Mouse (Mus musculus): ENCODE measurements at regions not wholly inside any gene's neighbourhood (a gene's known extent, or its start where the extent isn't known, plus 50 kb on each side); places are given as distances from the start of the nearest gene placed in this dataset.

GRCm38 (mm10) chr11:19493089-19493756, 431.0 kb upstream of the Spred2 start:
- no peaks in the 10 kb centered on the region for H3K9me3 ChIP-seq (ENCODE audit: control insufficient read depth, low read length)
- H3K27me3 ChIP-seq (ENCODE audit: control insufficient read depth, insufficient read depth, low read length): no peaks in the 10 kb centered on the region
- H3K4me3 ChIP-seq (ENCODE audit: low read depth, low read length): no peak overlapping the region
- H3K27ac ChIP-seq (ENCODE audit: low read depth, low read length): no peak overlapping the region
- no peak overlapping the region for H3K4me2 ChIP-seq
- H3K9ac ChIP-seq (ENCODE audit: low read length): no peak overlapping the region
- 87% methylated on average over 2 of the region's 2 CpGs for WGBS
- no peaks in the 10 kb centered on the region for H3K4me1 ChIP-seq (ENCODE audit: control insufficient read depth, insufficient read depth, low read length)
- H3K36me3 ChIP-seq (ENCODE audit: control insufficient read depth, insufficient read depth, low read length): no peaks in the 10 kb centered on the region
- no peak for ATAC-seq (ENCODE audit: low FRiP score)
- no peak for DNase-seq (ENCODE audit: low spot score, missing footprints)

GRCm38 (mm10) chr11:19521721-19522120, 402.5 kb upstream of the Spred2 start:
- ATAC-seq (ENCODE audit: low FRiP score): no peak
- H3K9ac ChIP-seq (ENCODE audit: low read length): no peak overlapping the region
- H3K9me3 ChIP-seq (ENCODE audit: control insufficient read depth, low read length): no peaks in the 10 kb centered on the region
- H3K4me3 ChIP-seq (ENCODE audit: low read depth, low read length): no peak overlapping the region
- H3K27ac ChIP-seq (ENCODE audit: low read depth, low read length): no peak overlapping the region
- 90% methylated on average over 3 of the region's 3 CpGs for WGBS
- H3K27me3 ChIP-seq (ENCODE audit: control insufficient read depth, insufficient read depth, low read length): no peaks in the 10 kb centered on the region
- DNase-seq (ENCODE audit: low spot score, missing footprints): no peak
- H3K4me1 ChIP-seq (ENCODE audit: control insufficient read depth, insufficient read depth, low read length): peaks cover 6% of the 10 kb centered on the region
- no peaks in the 10 kb centered on the region for H3K36me3 ChIP-seq (ENCODE audit: control insufficient read depth, insufficient read depth, low read length)
- H3K4me2 ChIP-seq: no peak overlapping the region

- peak; percentile 91 for ATAC-seq (ENCODE audit: low FRiP score)
- Histone ChIP-seq H3K4me1 (ENCODE audit: control insufficient read depth, insufficient read depth, low read length) (peaks cover 6% of the 10 kb centered on the region), H3K9me3 (ENCODE audit: control insufficient read depth, low read length) (no peaks in the 10 kb centered on the region), H3K27me3 (ENCODE audit: control insufficient read depth, insufficient read depth, low read length) (no peaks in the 10 kb centered on the region), H3K36me3 (ENCODE audit: control insufficient read depth, insufficient read depth, low read length) (no peaks in the 10 kb centered on the region), H3K9ac (ENCODE audit: low read length) (no peak overlapping the region), H3K4me2 (no peak overlapping the region), H3K27ac (ENCODE audit: low read depth, low read length) (peak overlapping the region; percentile 47; the same call in 1 of the 2 replicates), H3K4me3 (ENCODE audit: low read depth, low read length) (no peak overlapping the region)
- WGBS: 22% methylated on average over 6 of the region's 6 CpGs
- peak; percentile 91 for DNase-seq (ENCODE audit: low spot score, missing footprints)
Measured at GRCm38 (mm10) chr11:19523853-19524487, 400.2 kb upstream of the Spred2 start.

GRCm38 (mm10) chr11:19529126-19529525, 395.0 kb upstream of the Spred2 start:
- H3K4me1 ChIP-seq (ENCODE audit: control insufficient read depth, insufficient read depth, low read length): peaks cover 18% of the 10 kb centered on the region
- H3K9me3 ChIP-seq (ENCODE audit: control insufficient read depth, low read length): no peaks in the 10 kb centered on the region
- no peak overlapping the region for H3K4me2 ChIP-seq
- DNase-seq (ENCODE audit: low spot score, missing footprints): no peak
- peaks cover 3% of the 10 kb centered on the region for H3K27me3 ChIP-seq (ENCODE audit: control insufficient read depth, insufficient read depth, low read length)
- no peak overlapping the region for H3K9ac ChIP-seq (ENCODE audit: low read length)
- H3K36me3 ChIP-seq (ENCODE audit: control insufficient read depth, insufficient read depth, low read length): no peaks in the 10 kb centered on the region
- H3K27ac ChIP-seq (ENCODE audit: low read depth, low read length): no peak overlapping the region
- no peak for ATAC-seq (ENCODE audit: low FRiP score)
- 35% methylated on average over 5 of the region's 5 CpGs for WGBS
- no peak overlapping the region for H3K4me3 ChIP-seq (ENCODE audit: low read depth, low read length)

GRCm38 (mm10) chr11:19530652-19531051, 393.5 kb upstream of the Spred2 start:
- no peak overlapping the region for H3K27ac ChIP-seq (ENCODE audit: low read depth, low read length)
- no peak for ATAC-seq (ENCODE audit: low FRiP score)

GRCm38 (mm10) chr11:19531255-19532003, 392.7 kb upstream of the Spred2 start:
- Histone ChIP-seq H3K4me3 (ENCODE audit: low read depth, low read length) (peak overlapping the region; percentile 8; the same call in 1 of the 2 replicates), H3K27me3 (ENCODE audit: control insufficient read depth, insufficient read depth, low read length) (peaks cover 3% of the 10 kb centered on the region), H3K9ac (ENCODE audit: low read length) (peak overlapping the region; percentile 39), H3K9me3 (ENCODE audit: control insufficient read depth, low read length) (no peaks in the 10 kb centered on the region), H3K36me3 (ENCODE audit: control insufficient read depth, insufficient read depth, low read length) (no peaks in the 10 kb centered on the region), H3K4me1 (ENCODE audit: control insufficient read depth, insufficient read depth, low read length) (peaks cover 15% of the 10 kb centered on the region), H3K4me2 (peak overlapping the region; percentile 34), H3K27ac (ENCODE audit: low read depth, low read length) (no peak overlapping the region; the same call in 1 of the 2 replicates)
- DNase-seq (ENCODE audit: low spot score, missing footprints): peak; percentile 93
- peak; percentile 79 for ATAC-seq (ENCODE audit: low FRiP score)
- 19% methylated on average over 20 of the region's 20 CpGs for WGBS

More at GRCm38 (mm10) chr11:19530652-19531051, 393.5 kb upstream of the Spred2 start:
- Histone ChIP-seq H3K4me3 (ENCODE audit: low read depth, low read length) (no peak overlapping the region), H3K9me3 (ENCODE audit: control insufficient read depth, low read length) (no peaks in the 10 kb centered on the region), H3K9ac (ENCODE audit: low read length) (no peak overlapping the region), H3K4me2 (no peak overlapping the region), H3K36me3 (ENCODE audit: control insufficient read depth, insufficient read depth, low read length) (no peaks in the 10 kb centered on the region), H3K27me3 (ENCODE audit: control insufficient read depth, insufficient read depth, low read length) (peaks cover 3% of the 10 kb centered on the region), H3K4me1 (ENCODE audit: control insufficient read depth, insufficient read depth, low read length) (peaks cover 15% of the 10 kb centered on the region)
- DNase-seq (ENCODE audit: low spot score, missing footprints): no peak
- 73% methylated on average over 3 of the region's 3 CpGs for WGBS

GRCm38 (mm10) chr11:19532867-19533266, 391.3 kb upstream of the Spred2 start:
- H3K4me2 ChIP-seq: no peak overlapping the region
- 93% methylated on average over 7 of the region's 7 CpGs for WGBS
- no peak for DNase-seq (ENCODE audit: low spot score, missing footprints)
- ATAC-seq (ENCODE audit: low FRiP score): no peak
- H3K9ac ChIP-seq (ENCODE audit: low read length): no peak overlapping the region
- H3K9me3 ChIP-seq (ENCODE audit: control insufficient read depth, low read length): no peaks in the 10 kb centered on the region
- no peak overlapping the region for H3K27ac ChIP-seq (ENCODE audit: low read depth, low read length)
- H3K36me3 ChIP-seq (ENCODE audit: control insufficient read depth, insufficient read depth, low read length): no peaks in the 10 kb centered on the region
- peaks cover 3% of the 10 kb centered on the region for H3K27me3 ChIP-seq (ENCODE audit: control insufficient read depth, insufficient read depth, low read length)
- peaks cover 15% of the 10 kb centered on the region for H3K4me1 ChIP-seq (ENCODE audit: control insufficient read depth, insufficient read depth, low read length)
- no peak overlapping the region for H3K4me3 ChIP-seq (ENCODE audit: low read depth, low read length)

DNA sequence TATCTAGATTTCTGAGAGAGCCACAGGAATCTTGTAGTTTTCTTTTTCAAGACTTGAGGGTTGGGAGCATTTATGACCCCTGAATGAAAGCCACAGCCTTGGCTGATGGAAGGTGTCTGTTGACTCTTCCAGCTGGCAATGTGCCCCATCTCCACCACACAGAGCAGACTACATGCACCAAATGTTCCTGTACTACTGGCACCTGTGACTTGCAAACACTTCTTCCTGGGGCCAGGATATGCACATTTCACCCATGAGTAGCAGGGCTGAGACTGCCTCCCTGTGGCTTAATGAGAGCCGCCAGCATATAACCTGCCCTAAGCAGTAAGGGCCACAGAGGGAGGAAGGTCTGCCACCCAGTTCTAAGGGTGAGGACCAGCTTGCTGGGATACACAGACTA, 390.5 kb upstream of the Spred2 start:
- H3K4me1 ChIP-seq (ENCODE audit: control insufficient read depth, insufficient read depth, low read length): peaks cover 15% of the 10 kb centered on the region
- DNase-seq (ENCODE audit: low spot score, missing footprints) (no peak), ATAC-seq (ENCODE audit: low FRiP score) (no peak)
- H3K4me3 ChIP-seq (ENCODE audit: low read depth, low read length): no peak overlapping the region
- no peak overlapping the region for H3K27ac ChIP-seq (ENCODE audit: low read depth, low read length)
- H3K9me3 ChIP-seq (ENCODE audit: control insufficient read depth, low read length): no peaks in the 10 kb centered on the region
- no peak overlapping the region for H3K9ac ChIP-seq (ENCODE audit: low read length)
- H3K27me3 ChIP-seq (ENCODE audit: control insufficient read depth, insufficient read depth, low read length): peaks cover 3% of the 10 kb centered on the region
- no peaks in the 10 kb centered on the region for H3K36me3 ChIP-seq (ENCODE audit: control insufficient read depth, insufficient read depth, low read length)
- 65% methylated on average over 1 of the region's 1 CpGs for whole genome bisulfite sequencing
- H3K4me2 ChIP-seq: no peak overlapping the region

- no peak for ATAC-seq (ENCODE audit: low FRiP score)
- Histone ChIP-seq H3K9me3 (ENCODE audit: control insufficient read depth, low read length) (no peaks in the 10 kb centered on the region), H3K4me2 (no peak overlapping the region), H3K27ac (ENCODE audit: low read depth, low read length) (no peak overlapping the region), H3K4me1 (ENCODE audit: control insufficient read depth, insufficient read depth, low read length) (peaks cover 12% of the 10 kb centered on the region), H3K9ac (ENCODE audit: low read length) (no peak overlapping the region), H3K27me3 (ENCODE audit: control insufficient read depth, insufficient read depth, low read length) (peaks cover 3% of the 10 kb centered on the region), H3K4me3 (ENCODE audit: low read depth, low read length) (no peak overlapping the region), H3K36me3 (ENCODE audit: control insufficient read depth, insufficient read depth, low read length) (no peaks in the 10 kb centered on the region)
- DNase-seq (ENCODE audit: low spot score, missing footprints): peak; percentile 81
- WGBS: 97% methylated on average over 1 of the region's 1 CpGs
Measured at GRCm38 (mm10) chr11:19535215-19535614, 389.0 kb upstream of the Spred2 start.

All from midbrain, embryonic 11.5 days (tissue).